Mouse (Mus musculus) lung, postnatal 0 days (tissue): Measurements from ENCODE around the gene 1700034J05Rik.

Experiments
- CTCF ChIP-seq: IDR thresholded peaks from 2 replicates; pipeline ENCODE4 v1.5.1; 2016; ENCODE audit warnings: antibody characterized with exemption, mild to moderate bottlenecking
- EP300 ChIP-seq: IDR thresholded peaks from 2 replicates; pipeline ENCODE4 v1.6.1; 2016; ENCODE audit warnings: antibody characterized with exemption, mild to moderate bottlenecking, control low read depth

- TF ChIP-seq EP300, result peak; percentile 82
- no peak for TF ChIP-seq CTCF
Observed at GRCm38 (mm10) chr6:146933123-146933522, 21.1 kb downstream of the 1700034J05Rik start.
